Mouse (Mus musculus) heart, adult 2 months (tissue): ENCODE measurements around the gene Fgfr2. TPM values are rescaled to one million over a fixed set of nuclear protein-coding genes. Genes with fewer than 3 reads are reported as not detected.

Experiments
- DNase-seq, 2 experiments: peaks; one replicate each; pipeline ENCODE4 v3.0.0; 2021
- H3K27ac ChIP-seq: fragments of 200-600 bp; 2 replicates; pipeline ENCODE4 v1.8.1; 2022
- H3K27me3 ChIP-seq: fragments of 200-500 bp; 2 replicates; pipeline ENCODE4 v1.6.1; 2012; ENCODE audit warnings: mild to moderate bottlenecking, low read length, inconsistent platforms, mixed read lengths; ENCODE audit not compliant: control insufficient read depth, insufficient read depth
- H3K36me3 ChIP-seq: fragments of 200-500 bp; 2 replicates; pipeline ENCODE4 v1.6.1; 2012; ENCODE audit warnings: low read length, inconsistent platforms; ENCODE audit not compliant: control insufficient read depth, insufficient read depth
- H3K4me1 ChIP-seq: fragments of 200-500 bp; 2 replicates; pipeline ENCODE4 v1.6.1; 2011; ENCODE audit warnings: low read length; ENCODE audit not compliant: control insufficient read depth, insufficient read depth
- H3K4me3 ChIP-seq: fragments of 200-600 bp; 2 replicates; pipeline ENCODE4 v1.8.1; 2022
- H3K79me2 ChIP-seq: fragments of 200-500 bp; replicated peaks from 2 replicates; pipeline ENCODE4 v1.6.1; 2012; ENCODE audit warnings: mild to moderate bottlenecking, inconsistent platforms, low read length, moderate library complexity, mixed read lengths; ENCODE audit not compliant: control insufficient read depth, insufficient read depth
- H3K9ac ChIP-seq: fragments of 200-500 bp; 2 replicates; pipeline ENCODE4 v1.6.1; 2012; ENCODE audit warnings: low read depth, mild to moderate bottlenecking, control low read depth, inconsistent platforms, low read length, mixed read lengths
- CTCF ChIP-seq: fragments of 200-600 bp; IDR thresholded peaks from 2 replicates; pipeline ENCODE4 v1.8.1; 2022; ENCODE audit warnings: antibody characterized with exemption, mild to moderate bottlenecking, moderate library complexity
- EP300 ChIP-seq: fragments of 200-500 bp; IDR thresholded peaks from 2 replicates; pipeline ENCODE4 v1.6.1; 2011; ENCODE audit warnings: low read depth, low read length, control low read depth; ENCODE audit not compliant: insufficient read depth
- POLR2A ChIP-seq: fragments of 200-500 bp; IDR thresholded peaks from 2 replicates; pipeline ENCODE4 v1.6.1; 2011; ENCODE audit warnings: mild to moderate bottlenecking, low read depth, low read length, control low read depth; ENCODE audit not compliant: insufficient read depth
- WGBS: fragments of 180-500 bp; shearing (Covaris S2); methylation state at CpG from one replicate; pipeline ENCODE4 v1.1.7; 2018; 5-methylcytosine and 5-hydroxymethylcytosine counted together
- intact Hi-C: fragments of 180-260 bp; cut with DNase I; formaldehyde crosslinking; loops from one replicate; pipeline ENCODE4 v1.15.1; 2025
- polyA plus RNA-seq: library from polyadenylated mRNA; depleted of rRNA; stranded (reverse); fragments of >200 nt; gene quantifications from 2 replicates; pipeline ENCODE4 v1.2.3, GENCODE M21; 2012
- total RNA-seq, 2 experiments: library from RNA; stranded (reverse); gene quantifications; 2 replicates each; pipeline ENCODE4 v1.2.3; 2021

Gene Fgfr2
- total and polyA plus RNA-seq, 3 experiments: 1.1 to 2.0 (median 1.3) TPM

DNA sequence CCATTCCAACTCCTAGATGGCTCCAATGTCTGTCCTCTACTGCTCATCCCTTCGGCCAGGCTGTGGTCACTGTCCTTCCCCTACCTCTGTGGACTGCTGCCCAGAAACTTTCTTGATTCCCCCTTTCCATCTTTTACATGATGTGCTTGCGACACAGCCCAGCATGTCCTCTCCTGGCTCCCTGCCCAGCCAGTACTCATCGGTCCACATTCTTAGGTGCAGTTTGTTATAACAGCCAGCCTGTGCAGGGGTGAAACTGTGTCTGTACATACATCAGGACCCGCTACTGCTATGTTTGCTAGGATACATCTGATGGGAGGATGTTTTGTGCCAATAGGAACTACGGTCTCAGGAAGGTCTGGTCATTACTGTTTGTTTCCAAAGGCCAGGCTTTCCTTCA lies 2949.2 kb downstream of the Fgfr2 start:
- H3K27me3 ChIP-seq: no peaks in the 10 kb centered on the region
- H3K4me1 ChIP-seq: no peaks in the 10 kb centered on the region
- intact Hi-C loops: no loop called here
- H3K4me3 ChIP-seq: no peak overlapping the region
- WGBS: 64% methylated on average over 5 of the region's 5 CpGs
- no peaks in the 10 kb centered on the region for H3K36me3 ChIP-seq
- TF ChIP-seq CTCF (no peak), POLR2A (no peak), EP300 (no peak)
- no peak overlapping the region for H3K27ac ChIP-seq
- DNase-seq: no peak
- no peaks in the 10 kb centered on the region for H3K79me2 ChIP-seq
- no peak overlapping the region for H3K9ac ChIP-seq

DNA sequence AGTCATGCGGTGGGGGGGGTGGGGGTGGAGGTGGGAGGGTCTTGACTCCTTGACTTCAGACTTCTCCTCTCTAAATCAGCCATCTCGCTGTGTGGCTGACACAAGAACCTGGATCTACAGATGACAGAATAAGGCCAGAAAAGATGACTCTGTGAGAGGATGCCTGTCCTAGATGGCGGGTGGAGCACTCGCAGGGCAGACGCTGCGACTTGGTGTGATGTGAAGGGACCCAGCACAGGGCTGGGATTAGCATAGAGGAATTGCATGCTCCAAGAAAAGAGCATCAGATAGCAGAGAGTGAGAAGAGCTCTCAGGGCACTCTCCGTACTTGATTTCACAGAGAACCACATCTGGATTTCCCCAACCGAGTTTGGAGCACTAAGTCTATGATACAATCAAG lies 2953.0 kb downstream of the Fgfr2 start:
- H3K27ac ChIP-seq: no peak overlapping the region
- TF ChIP-seq EP300 (no peak), POLR2A (no peak), CTCF (no peak)
- H3K27me3 ChIP-seq: no peaks in the 10 kb centered on the region
- no peak for DNase-seq
- no peaks in the 10 kb centered on the region for H3K4me1 ChIP-seq
- no peak overlapping the region for H3K4me3 ChIP-seq
- H3K9ac ChIP-seq: no peak overlapping the region
- H3K36me3 ChIP-seq: no peaks in the 10 kb centered on the region
- intact Hi-C loops: no loop called here
- WGBS: 75% methylated on average over 8 of the region's 8 CpGs
- H3K79me2 ChIP-seq: no peaks in the 10 kb centered on the region

DNA sequence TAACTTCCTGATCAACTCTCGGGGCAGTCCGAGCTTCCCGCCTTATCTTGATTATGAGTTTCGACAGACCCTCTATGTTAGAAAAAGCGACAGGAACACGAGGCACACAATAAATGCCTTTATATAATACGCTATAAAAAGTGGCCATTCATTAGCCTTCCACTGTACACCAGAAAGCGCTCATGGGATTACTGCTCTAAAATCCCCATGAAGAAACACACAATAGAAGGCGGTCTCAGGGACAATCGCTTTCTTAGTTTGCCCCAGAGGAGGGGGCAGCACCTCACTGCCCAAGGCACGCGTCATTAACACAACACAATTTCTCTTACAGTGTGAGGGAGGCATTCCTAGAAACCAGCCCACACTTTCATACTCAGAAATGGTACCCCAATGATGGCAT lies 2954.9 kb downstream of the Fgfr2 start:
- no peak for TF ChIP-seq CTCF
- no peak for TF ChIP-seq POLR2A
- no peak for TF ChIP-seq EP300
- H3K4me3 ChIP-seq: no peak overlapping the region
- H3K27me3 ChIP-seq: no peaks in the 10 kb centered on the region
- 84% methylated on average over 12 of the region's 12 CpGs for WGBS
- no peaks in the 10 kb centered on the region for H3K79me2 ChIP-seq
- no peaks in the 10 kb centered on the region for H3K36me3 ChIP-seq
- no peaks in the 10 kb centered on the region for H3K4me1 ChIP-seq
- no peak overlapping the region for H3K27ac ChIP-seq
- no peak for DNase-seq
- intact Hi-C loops: no loop called here
- H3K9ac ChIP-seq: no peak overlapping the region

DNA sequence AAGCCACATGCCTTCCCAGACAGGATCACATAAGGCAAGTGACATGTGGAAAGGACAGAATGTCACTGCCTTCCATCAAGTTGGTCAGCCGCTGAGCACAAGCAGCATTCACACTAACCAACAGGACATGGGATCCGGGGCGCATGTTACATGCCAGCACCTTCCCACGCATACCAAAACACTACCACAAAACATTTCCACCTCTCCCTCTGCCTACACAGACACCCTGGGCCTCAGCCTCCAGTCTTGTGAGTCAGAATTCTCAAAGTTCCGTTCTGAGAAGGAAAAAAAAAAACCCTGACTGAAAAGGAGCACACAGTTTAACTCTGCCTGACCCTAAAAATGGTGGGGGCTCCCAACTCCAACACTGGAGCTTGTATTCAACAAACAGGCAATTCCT lies 2955.9 kb downstream of the Fgfr2 start:
- WGBS: 78% methylated on average over 5 of the region's 5 CpGs
- no peaks in the 10 kb centered on the region for H3K27me3 ChIP-seq
- H3K4me3 ChIP-seq: no peak overlapping the region
- intact Hi-C loops: no loop called here
- H3K9ac ChIP-seq: no peak overlapping the region
- H3K4me1 ChIP-seq: no peaks in the 10 kb centered on the region
- no peaks in the 10 kb centered on the region for H3K79me2 ChIP-seq
- H3K36me3 ChIP-seq: no peaks in the 10 kb centered on the region
- H3K27ac ChIP-seq: no peak overlapping the region
- TF ChIP-seq POLR2A: no peak
- no peak for TF ChIP-seq CTCF
- no peak for TF ChIP-seq EP300
- DNase-seq: no peak

DNA sequence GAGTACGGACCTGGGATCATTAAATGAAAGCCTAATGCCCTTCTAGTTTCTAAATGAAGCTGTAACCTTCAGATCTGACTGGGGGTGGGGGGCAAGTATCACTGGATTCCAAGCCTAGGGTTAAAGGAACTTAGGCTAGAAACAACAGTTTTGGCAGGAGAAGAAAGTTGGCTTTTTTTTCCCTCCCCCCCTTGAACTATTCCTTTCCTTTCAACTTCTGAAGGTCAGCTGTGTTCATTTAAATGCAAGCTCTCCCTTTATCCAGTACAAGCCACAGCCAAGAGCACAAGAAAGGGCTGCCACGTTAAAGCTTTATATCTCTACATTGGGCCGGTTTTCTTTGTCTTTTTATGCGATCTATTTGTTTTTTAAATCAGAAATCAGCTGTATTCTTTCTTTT lies 2957.0 kb downstream of the Fgfr2 start:
- H3K27me3 ChIP-seq: no peaks in the 10 kb centered on the region
- no peaks in the 10 kb centered on the region for H3K36me3 ChIP-seq
- no peak overlapping the region for H3K9ac ChIP-seq
- TF ChIP-seq EP300 (no peak), CTCF (no peak), POLR2A (no peak)
- no peaks in the 10 kb centered on the region for H3K79me2 ChIP-seq
- H3K4me1 ChIP-seq: no peaks in the 10 kb centered on the region
- no peak for DNase-seq
- H3K4me3 ChIP-seq: no peak overlapping the region
- intact Hi-C loops: no loop called here
- no peak overlapping the region for H3K27ac ChIP-seq
- WGBS: 80% methylated on average over 4 of the region's 4 CpGs

DNA sequence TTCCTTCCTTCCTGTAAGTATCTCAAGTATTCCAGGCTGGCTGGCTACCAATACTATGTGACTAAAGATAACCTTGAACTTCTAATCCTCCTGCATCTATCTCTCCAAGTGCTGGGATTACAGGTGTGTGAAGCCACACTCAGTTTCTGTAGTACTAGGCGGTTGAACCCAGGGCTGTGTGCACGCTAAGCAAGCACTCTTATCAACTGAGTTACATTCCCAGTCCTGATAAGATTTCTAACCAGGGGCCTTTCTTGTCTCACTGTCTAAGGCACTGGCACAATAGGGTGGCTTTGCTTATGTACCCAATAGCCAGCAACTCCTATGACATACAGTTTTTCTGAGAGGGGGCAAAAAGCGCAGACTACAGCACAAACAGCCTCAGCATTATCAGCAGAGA lies 2957.7 kb downstream of the Fgfr2 start:
- intact Hi-C loops: no loop called here
- TF ChIP-seq CTCF: no peak
- no peak for TF ChIP-seq EP300
- TF ChIP-seq POLR2A: no peak
- WGBS: 68% methylated on average over 3 of the region's 3 CpGs

DNA sequence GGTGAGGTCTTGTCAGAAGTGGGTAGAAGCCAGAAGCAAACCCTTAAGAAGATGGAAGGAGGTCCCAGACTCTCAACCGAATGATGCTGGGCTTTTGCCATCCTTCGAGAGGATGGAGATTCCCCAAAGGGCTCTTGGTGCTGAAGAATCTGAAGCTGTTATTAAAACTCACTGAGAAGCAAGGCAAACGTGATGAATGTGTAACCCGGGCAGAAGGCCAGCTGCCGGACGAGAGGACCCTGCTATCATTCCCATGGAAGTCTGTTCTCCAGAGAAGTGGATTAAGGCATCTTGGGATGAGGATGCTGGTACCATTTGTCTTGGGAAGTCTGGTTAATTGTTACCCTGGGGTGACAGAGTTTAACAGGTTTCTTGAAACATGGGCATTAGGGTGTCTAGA lies 2960.4 kb downstream of the Fgfr2 start:
- no peak for DNase-seq
- TF ChIP-seq CTCF: no peak
- no peak for TF ChIP-seq POLR2A
- TF ChIP-seq EP300: no peak
- WGBS: 72% methylated on average over 6 of the region's 6 CpGs

More for the DNA sequence above, 2957.7 kb downstream of the Fgfr2 start:
- Histone ChIP-seq H3K79me2 (no peaks in the 10 kb centered on the region), H3K4me3 (no peak overlapping the region), H3K9ac (no peak overlapping the region), H3K27ac (no peak overlapping the region), H3K36me3 (no peaks in the 10 kb centered on the region), H3K4me1 (no peaks in the 10 kb centered on the region), H3K27me3 (no peaks in the 10 kb centered on the region)
- no peak for DNase-seq

More for the DNA sequence above, 2960.4 kb downstream of the Fgfr2 start:
- Histone ChIP-seq H3K36me3 (no peaks in the 10 kb centered on the region), H3K27me3 (no peaks in the 10 kb centered on the region), H3K4me3 (no peak overlapping the region), H3K27ac (no peak overlapping the region), H3K9ac (no peak overlapping the region), H3K79me2 (no peaks in the 10 kb centered on the region), H3K4me1 (no peaks in the 10 kb centered on the region)
- intact Hi-C loops: no loop called here
